Mouse (Mus musculus) myocyte (in vitro differentiated cells): ENCODE results near the gene Trpm6.

Source experiments
- CEBPB ChIP-seq: IDR thresholded peaks from 2 replicates; pipeline ENCODE4 v1.6.1; 2011; ENCODE audit warnings: mild to moderate bottlenecking, moderate library complexity; ENCODE audit not compliant: poor library complexity, insufficient read depth, severe bottlenecking
- MAX ChIP-seq: IDR thresholded peaks from one replicate; pipeline ENCODE4 v1.6.1; 2011; ENCODE audit warnings: low read depth, mild to moderate bottlenecking, control low read depth
- MYOD1 ChIP-seq, 3 experiments: IDR thresholded peaks; one replicate each; pipeline ENCODE4 v1.6.1; 2011; ENCODE audit warnings: control low read depth in 2 of 3, low read depth in 2 of 3, mild to moderate bottlenecking in 2 of 3, moderate library complexity in 1 of 3; ENCODE audit not compliant: insufficient read length in 2 of 3, control insufficient read depth in 1 of 3
- MYOG ChIP-seq, 3 experiments: IDR thresholded peaks; one replicate each; pipeline ENCODE4 v1.6.1; 2011; ENCODE audit warnings: control low read depth in 2 of 3, low read depth in 2 of 3, mild to moderate bottlenecking in 2 of 3; ENCODE audit not compliant: insufficient read length in 2 of 3, control insufficient read depth in 1 of 3, insufficient read depth in 1 of 3
- POLR2A ChIP-seq: IDR thresholded peaks from one replicate; pipeline ENCODE4 v1.6.1; 2011; ENCODE audit warnings: low read depth, mild to moderate bottlenecking, control low read depth, moderate library complexity; ENCODE audit not compliant: insufficient read length
- POLR2AphosphoS2 ChIP-seq: IDR thresholded peaks from one replicate; pipeline ENCODE4 v1.6.1; 2011; ENCODE audit warnings: low read depth, control low read depth; ENCODE audit not compliant: insufficient read length
- SRF ChIP-seq: IDR thresholded peaks from one replicate; pipeline ENCODE4 v1.6.1; 2011; ENCODE audit warnings: low read depth; ENCODE audit not compliant: control insufficient read depth, insufficient read length
- TCF12 ChIP-seq: IDR thresholded peaks from one replicate; pipeline ENCODE4 v1.6.1; 2011; ENCODE audit warnings: mild to moderate bottlenecking, control low read depth; ENCODE audit not compliant: poor library complexity, insufficient read depth, severe bottlenecking
- TCF3 ChIP-seq: IDR thresholded peaks from one replicate; pipeline ENCODE4 v1.6.1; 2011; ENCODE audit warnings: low read depth, control low read depth; ENCODE audit not compliant: insufficient read length
- USF1 ChIP-seq: IDR thresholded peaks from one replicate; pipeline ENCODE4 v1.6.1; 2011; ENCODE audit warnings: low read depth, mild to moderate bottlenecking, control low read depth, moderate library complexity

GRCm38 (mm10) chr19:18888491-18889116 is 138.8 kb downstream of the Trpm6 start:
- TF ChIP-seq POLR2AphosphoS2 (no peak), POLR2A (no peak), CEBPB (0 out of 2 replicates have a peak, but pooled peaks have one; percentile 19), USF1 (no peak), MYOD1 (IDR thresholded peaks at IDR 0.05; ENCODE audit: control insufficient read depth in 1 of 3, insufficient read length in 2 of 3, low read depth in 2 of 3) (no peak), TCF3 (no peak), TCF12 (no peak), MAX (no peak), SRF (no peak), MYOG (IDR thresholded peaks at IDR 0.05; ENCODE audit: control insufficient read depth in 1 of 3, insufficient read depth in 1 of 3, insufficient read length in 2 of 3, low read depth in 2 of 3) (no peak)
